In genomic region chr4:152312186-152312585, GRCm38 (mm10) we compare ENCODE assay signal across 10 mouse cellular contexts. TPM values are rescaled to one million over a fixed set of nuclear protein-coding genes. Genes with fewer than 3 reads are reported as not detected.
DNase-seq lines count a peak whose midpoint lies in the region; ATAC-seq lines count a peak whose summit lies in the region.
"Had no signal": no experiment of that assay in that cellular context is flagged by ENCODE, and none has a peak within 500 bp of the region (broad histone marks: within the 10 kb centered on the region; RNA-seq: fewer than 3 reads in every experiment).

No protein-coding gene starts in this region.

- DNase-seq in heart, postnatal 14 days, result no peak
- DNase-seq in ZHBTc4 (ENCODE audit: low read depth, low spot score), result peak; percentile 80
- DNase-seq in right cerebral cortex, adult 18-20 months, result no peak
- DNase-seq in adrenal gland, adult 8-10 months, result no peak
- DNase-seq in left cerebral cortex, postnatal 10 days (ENCODE audit: extremely low spot score in 1 of 2, low spot score in 2 of 2), result no peak
- DNase-seq: cerebellum, adult 8-10 months had no signal

- no peak overlapping the region for H3K27ac ChIP-seq in heart, embryonic 13.5 days (replicated peaks)
- no peak overlapping the region for H3K27ac ChIP-seq in hindbrain, embryonic 15.5 days (replicated peaks)
- no peak overlapping the region for H3K27ac ChIP-seq in midbrain, embryonic 15.5 days

- WGBS in heart, embryonic 13.5 days, result 22% methylated on average over 14 of the region's 14 CpGs
- 4% methylated on average over 14 of the region's 14 CpGs for WGBS in hindbrain, embryonic 15.5 days
- WGBS in midbrain, embryonic 15.5 days, result 3% methylated on average over 14 of the region's 14 CpGs

- H3K9ac ChIP-seq in heart, embryonic 13.5 days, result no peak overlapping the region
- no peak overlapping the region for H3K9ac ChIP-seq in hindbrain, embryonic 15.5 days
- peak overlapping the region; percentile 3; the same call in 1 of the 2 replicates for H3K9ac ChIP-seq in midbrain, embryonic 15.5 days

- no peak for ATAC-seq in heart, embryonic 13.5 days (ENCODE audit: extremely low read depth, insufficient number of reproducible peaks, low FRiP score, low TSS enrichment)
- ATAC-seq in hindbrain, embryonic 15.5 days (ENCODE audit: low FRiP score, low read depth), result no peak
- ATAC-seq in midbrain, embryonic 15.5 days (replicated peaks), result 0 out of 2 replicates have a peak, but pooled peaks have one; percentile 7

- H3K9me3 ChIP-seq in heart, embryonic 13.5 days, result no peaks in the 10 kb centered on the region
- H3K9me3 ChIP-seq in hindbrain, embryonic 15.5 days, result no peaks in the 10 kb centered on the region
- no peaks in the 10 kb centered on the region for H3K9me3 ChIP-seq in midbrain, embryonic 15.5 days

- H3K27me3 ChIP-seq in heart, embryonic 13.5 days (replicated peaks), result peaks cover 71% of the 10 kb centered on the region
- H3K27me3 ChIP-seq in hindbrain, embryonic 15.5 days, result peaks cover 77% of the 10 kb centered on the region
- peaks cover 64% of the 10 kb centered on the region for H3K27me3 ChIP-seq in midbrain, embryonic 15.5 days (replicated peaks)

- peaks cover 47% of the 10 kb centered on the region for H3K4me1 ChIP-seq in heart, embryonic 13.5 days
- peaks cover 31% of the 10 kb centered on the region for H3K4me1 ChIP-seq in hindbrain, embryonic 15.5 days (replicated peaks)
- H3K4me1 ChIP-seq in midbrain, embryonic 15.5 days, result peaks cover 31% of the 10 kb centered on the region

- peak overlapping the region; percentile 47; the same call in 1 of the 2 replicates for H3K4me3 ChIP-seq in heart, embryonic 13.5 days
- peak overlapping the region; percentile 41 for H3K4me3 ChIP-seq in hindbrain, embryonic 15.5 days
- peak overlapping the region; percentile 37 for H3K4me3 ChIP-seq in midbrain, embryonic 15.5 days

- intact Hi-C loops in heart, postnatal 14 days (cut with DNase I), result no loop called here
- intact Hi-C loops in left cerebral cortex, postnatal 10 days (cut with DNase I), result no loop called here

- H3K36me3 ChIP-seq in heart, embryonic 13.5 days, result peaks cover 56% of the 10 kb centered on the region
- no peaks in the 10 kb centered on the region for H3K36me3 ChIP-seq in hindbrain, embryonic 15.5 days
- H3K36me3 ChIP-seq in midbrain, embryonic 15.5 days (replicated peaks), result no peaks in the 10 kb centered on the region

- H3K4me2 ChIP-seq in heart, embryonic 13.5 days, result peak overlapping the region; percentile 74
- peak overlapping the region; percentile 74 for H3K4me2 ChIP-seq in hindbrain, embryonic 15.5 days
- H3K4me2 ChIP-seq in midbrain, embryonic 15.5 days, result peak overlapping the region; percentile 60

RNA-seq across cellular contexts. Expression of gene Rnf207, which starts 6.6 kb away (rescaled TPM):
- polyA plus RNA-seq in heart, embryonic 13.5 days (2015; fragmentation: Nextera tagmentation; extraction: Ambion mirVana), result 71.2 and 73.2 TPM in 2 replicates
- 10 to 100 TPM; 84.5 to 95.8 TPM for total RNA-seq in heart, postnatal 14 days (2021)
- 8.6 and 8.8 TPM in 2 replicates for polyA plus RNA-seq in hindbrain, embryonic 15.5 days (2015; fragmentation: Nextera tagmentation; extraction: Ambion mirVana)
- polyA plus RNA-seq in midbrain, embryonic 15.5 days (2015; fragmentation: Nextera tagmentation; extraction: Ambion mirVana), result 8.0 and 8.6 TPM in 2 replicates
- total RNA-seq in adrenal gland, adult 8-10 months (2022), result 1 to 10 TPM in 2 of 4 experiments, under 1 TPM in 2; 0.23 to 2.2 (median 1.0) TPM
- 1 to 10 TPM; 1.1 to 4.5 TPM for total RNA-seq in left cerebral cortex, postnatal 10 days (2021)
- total RNA-seq: gastrocnemius, adult 18-20 months had no signal

RNA-seq across cellular contexts. Expression of gene Rpl22, which starts 13.4 kb away (rescaled TPM):
- polyA plus RNA-seq in heart, embryonic 13.5 days (2015; fragmentation: Nextera tagmentation; extraction: Ambion mirVana), result 226 and 250 TPM in 2 replicates
- total RNA-seq in heart, postnatal 14 days (2021), result 100 to 1,000 TPM; 223 to 252 TPM
- polyA plus RNA-seq in hindbrain, embryonic 15.5 days (2015; fragmentation: Nextera tagmentation; extraction: Ambion mirVana), result 135 and 176 TPM in 2 replicates
- polyA plus RNA-seq in midbrain, embryonic 15.5 days (2015; fragmentation: Nextera tagmentation; extraction: Ambion mirVana), result 127 and 133 TPM in 2 replicates
- total RNA-seq in adrenal gland, adult 8-10 months (2022), result 100 to 1,000 TPM; 415 to 500 (median 453) TPM
- 100 to 1,000 TPM; 224 to 239 TPM for total RNA-seq in left cerebral cortex, postnatal 10 days (2021)

RNA-seq across cellular contexts. Expression of gene Icmt, which starts 15.2 kb away (rescaled TPM):
- 16.8 and 19.7 TPM in 2 replicates for polyA plus RNA-seq in heart, embryonic 13.5 days (2015; fragmentation: Nextera tagmentation; extraction: Ambion mirVana)
- total RNA-seq in heart, postnatal 14 days (2021), result 10 to 100 TPM; 25.9 to 27.2 TPM
- polyA plus RNA-seq in hindbrain, embryonic 15.5 days (2015; fragmentation: Nextera tagmentation; extraction: Ambion mirVana), result 18.3 and 22.2 TPM in 2 replicates
- 20.4 and 24.5 TPM in 2 replicates for polyA plus RNA-seq in midbrain, embryonic 15.5 days (2015; fragmentation: Nextera tagmentation; extraction: Ambion mirVana)
- total RNA-seq in adrenal gland, adult 8-10 months (2022), result 10 to 100 TPM; 54.1 to 66.7 (median 59.6) TPM
- total RNA-seq in left cerebral cortex, postnatal 10 days (2021), result 10 to 100 TPM; 31.7 to 32.3 TPM

RNA-seq across cellular contexts. Expression of gene Hes3, which starts 20.7 kb away (rescaled TPM):
- not detected in 2 replicates for polyA plus RNA-seq in heart, embryonic 13.5 days (2015; fragmentation: Nextera tagmentation; extraction: Ambion mirVana)
- not detected for total RNA-seq in heart, postnatal 14 days (2021)
- polyA plus RNA-seq in hindbrain, embryonic 15.5 days (2015; fragmentation: Nextera tagmentation; extraction: Ambion mirVana), result 0.47 and 3.0 TPM in 2 replicates
- polyA plus RNA-seq in midbrain, embryonic 15.5 days (2015; fragmentation: Nextera tagmentation; extraction: Ambion mirVana), result 0.67 and 0.69 TPM in 2 replicates
- not detected for total RNA-seq in adrenal gland, adult 8-10 months (2022)
- not detected for total RNA-seq in left cerebral cortex, postnatal 10 days (2021)
- total RNA-seq: gastrocnemius, adult 18-20 months had no signal

RNA-seq across cellular contexts. Expression of gene Chd5, which starts 26.3 kb away (rescaled TPM):
- polyA plus RNA-seq in heart, embryonic 13.5 days (2015; fragmentation: Nextera tagmentation; extraction: Ambion mirVana), result 0.09 and 0.29 TPM in 2 replicates
- total RNA-seq in heart, postnatal 14 days (2021), result under 1 TPM; 0.10 to 0.60 TPM
- polyA plus RNA-seq in hindbrain, embryonic 15.5 days (2015; fragmentation: Nextera tagmentation; extraction: Ambion mirVana), result 57.4 and 61.8 TPM in 2 replicates
- 57.0 and 65.0 TPM in 2 replicates for polyA plus RNA-seq in midbrain, embryonic 15.5 days (2015; fragmentation: Nextera tagmentation; extraction: Ambion mirVana)
- total RNA-seq in adrenal gland, adult 8-10 months (2022), result 10 to 100 TPM in 2 of 4 experiments, 1 to 10 TPM in 2; 7.0 to 16.9 (median 12.3) TPM
- total RNA-seq in left cerebral cortex, postnatal 10 days (2021), result 100 to 1,000 TPM; 176 to 179 TPM

Comparison
In these comparisons a context has a peak if more than half of its experiments do, and no peak if none do; other contexts are left out.
1. RNA of gene Rnf207, which starts 6.6 kb away (total RNA-seq): 84.5 to 95.8 TPM in heart, postnatal 14 days; 1.1 to 4.5 TPM in left cerebral cortex, postnatal 10 days and 0.23 to 2.2 TPM in adrenal gland, adult 8-10 months; every median in the first group is over 10 times any median in the second.
2. Peak in every context shown above with its lines, with median percentiles within 50 percentile points of each other: H3K4me2 ChIP-seq and H3K4me3 ChIP-seq.